15 mouse cellular contexts compared by ENCODE assay signal in genomic region chr12:83473987-83474600, GRCm38 (mm10). TPM values are rescaled to one million over a fixed set of nuclear protein-coding genes. Genes with fewer than 3 reads are reported as not detected.
DNase-seq lines count a peak whose midpoint lies in the region; ATAC-seq and TF ChIP-seq lines count a peak whose summit lies in the region.
"Had no signal": no experiment of that assay in that cellular context is flagged by ENCODE, and none has a peak within 500 bp of the region (broad histone marks: within the 10 kb centered on the region; RNA-seq: fewer than 3 reads in every experiment).

No protein-coding gene starts in this region.

- 47% methylated on average over 5 of the region's 5 CpGs for WGBS in midbrain, embryonic 10.5 days
- 44% methylated on average over 5 of the region's 5 CpGs for WGBS in midbrain, postnatal 0 days
- WGBS in liver, embryonic 11.5 days: 49% methylated on average over 5 of the region's 5 CpGs

- H3K36me3 ChIP-seq in midbrain, embryonic 10.5 days: no peaks in the 10 kb centered on the region
- H3K36me3 ChIP-seq in midbrain, postnatal 0 days (ENCODE audit: insufficient read depth, low read length): no peaks in the 10 kb centered on the region
- no peaks in the 10 kb centered on the region for H3K36me3 ChIP-seq in liver, embryonic 11.5 days (ENCODE audit: control insufficient read depth, insufficient read depth, low read length)
- H3K36me3 ChIP-seq: limb, embryonic 10.5 days had no signal

- no peaks in the 10 kb centered on the region for H3K9me3 ChIP-seq in midbrain, embryonic 10.5 days (replicated peaks)
- no peaks in the 10 kb centered on the region for H3K9me3 ChIP-seq in midbrain, postnatal 0 days (ENCODE audit: low read length)
- H3K9me3 ChIP-seq in liver, embryonic 11.5 days (ENCODE audit: control insufficient read depth, low read length): no peaks in the 10 kb centered on the region
- H3K9me3 ChIP-seq: limb, embryonic 10.5 days had no signal

- intact Hi-C loops in gastrocnemius, adult 2 months (cut with DNase I): no loop called here
- intact Hi-C loops in gastrocnemius, postnatal 14 days (cut with DNase I; ENCODE audit: low total_unique reads): no loop called here

- no peak overlapping the region for H3K9ac ChIP-seq in midbrain, postnatal 0 days (replicated peaks; ENCODE audit: low read length, poor library complexity, severe bottlenecking)
- no peak overlapping the region for H3K9ac ChIP-seq in liver, embryonic 11.5 days (ENCODE audit: low read depth, low read length)

- H3K4me1 ChIP-seq in midbrain, embryonic 10.5 days: peaks cover 53% of the 10 kb centered on the region
- 0 out of 2 replicates have a peak, but pooled peaks cover 2% of the 10 kb centered on the region for H3K4me1 ChIP-seq in midbrain, postnatal 0 days (ENCODE audit: insufficient read depth, low read length)
- peaks cover 17% of the 10 kb centered on the region for H3K4me1 ChIP-seq in liver, embryonic 11.5 days (replicated peaks; ENCODE audit: control insufficient read depth, insufficient read depth, low read length)

- no peak overlapping the region for H3K4me2 ChIP-seq in midbrain, postnatal 0 days (ENCODE audit: low read depth, low read length, poor library complexity, severe bottlenecking)
- H3K4me2 ChIP-seq in liver, embryonic 11.5 days: peak overlapping the region; percentile 29

- no peak for TF ChIP-seq CTCF in gastrocnemius, adult 2 months (IDR thresholded peaks at IDR 0.05)
- no peak for TF ChIP-seq CTCF in midbrain, postnatal 0 days (IDR thresholded peaks at IDR 0.05)

- H3K4me3 ChIP-seq in gastrocnemius, adult 2 months: peak overlapping the region; percentile 51
- H3K4me3 ChIP-seq in midbrain, embryonic 10.5 days: no peak overlapping the region
- H3K4me3 ChIP-seq in midbrain, postnatal 0 days (ENCODE audit: low read depth, low read length): no peak overlapping the region
- no peak overlapping the region for H3K4me3 ChIP-seq in liver, embryonic 11.5 days (ENCODE audit: low read depth, low read length)
- H3K4me3 ChIP-seq: limb, embryonic 10.5 days had no signal

- H3K27me3 ChIP-seq in midbrain, embryonic 10.5 days (ENCODE audit: low read depth, poor library complexity, severe bottlenecking): peaks cover 25% of the 10 kb centered on the region
- H3K27me3 ChIP-seq in midbrain, postnatal 0 days (ENCODE audit: insufficient read depth, low read length): no peaks in the 10 kb centered on the region
- no peaks in the 10 kb centered on the region for H3K27me3 ChIP-seq in liver, embryonic 11.5 days (replicated peaks; ENCODE audit: control insufficient read depth, insufficient read depth, low read length)

- DNase-seq in gastrocnemius, adult 2 months: peak; percentile 55
- no peak for DNase-seq in gastrocnemius, postnatal 14 days
- DNase-seq in midbrain, embryonic 10.5 days (ENCODE audit: low spot score): peak; percentile 34
- no peak for DNase-seq in midbrain, postnatal 0 days (ENCODE audit: low spot score)
- DNase-seq in liver, embryonic 11.5 days (ENCODE audit: low spot score): no peak
- no peak for DNase-seq in adrenal gland, adult 18-20 months (ENCODE audit: low spot score in 2 of 2)
- DNase-seq in testis, postnatal 10 days (ENCODE audit: low spot score): no peak
- DNase-seq in frontal cortex, postnatal 36 days (ENCODE audit: low spot score in 2 of 2): no peak
- DNase-seq: cerebellum, adult 9-10 months; kidney, adult 11 months; kidney, postnatal 25 days; layer of hippocampus, postnatal 36 days had no signal

- peak overlapping the region; percentile 88 for H3K27ac ChIP-seq in gastrocnemius, adult 2 months
- 0 out of 2 replicates have a peak overlapping the region, but pooled peaks have one; percentile 6 for H3K27ac ChIP-seq in midbrain, embryonic 10.5 days (replicated peaks)
- H3K27ac ChIP-seq in midbrain, postnatal 0 days (ENCODE audit: low read depth, low read length): no peak overlapping the region
- 0 out of 2 replicates have a peak overlapping the region, but pooled peaks have one; percentile 16 for H3K27ac ChIP-seq in liver, embryonic 11.5 days (ENCODE audit: low read depth, low read length)
- H3K27ac ChIP-seq: limb, embryonic 10.5 days had no signal

- no peak for ATAC-seq in midbrain, postnatal 0 days (ENCODE audit: low FRiP score)
- ATAC-seq in liver, embryonic 11.5 days (replicated peaks; ENCODE audit: low FRiP score): no peak
- ATAC-seq: lung, postnatal 0 days; Patski had no signal

RNA-seq across cellular contexts. Expression of gene Dpf3, which starts 13.4 kb away (rescaled TPM):
- 10 to 100 TPM; 22.5 to 26.3 TPM for total RNA-seq in gastrocnemius, adult 2 months (2021)
- total RNA-seq in gastrocnemius, postnatal 14 days (2021): 10 to 100 TPM; 18.7 to 19.5 TPM
- 6.4 and 9.5 TPM in 2 replicates for polyA plus RNA-seq in midbrain, embryonic 10.5 days (2016; fragmentation: Nextera tagmentation; extraction: Ambion mirVana)
- total RNA-seq in midbrain, postnatal 0 days (2014; rRNA removed): 31.7 and 35.9 TPM in 2 replicates
- 10.3 and 14.3 TPM in 2 replicates for polyA plus RNA-seq in midbrain, postnatal 0 days (2015; fragmentation: Nextera tagmentation; extraction: Ambion mirVana)
- 13.0 and 14.6 TPM in 2 replicates for polyA plus RNA-seq in liver, embryonic 11.5 days (2014; fragmentation: Nextera tagmentation; extraction: Ambion mirVana)
- 1 to 10 TPM; 7.3 to 7.7 TPM for total RNA-seq in adrenal gland, adult 18-20 months (2021)

RNA-seq across cellular contexts. Expression of gene Dcaf4, which starts 46.2 kb away (rescaled TPM):
- 10 to 100 TPM; 18.0 to 24.5 TPM for total RNA-seq in gastrocnemius, adult 2 months (2021)
- 10 to 100 TPM; 21.2 to 25.8 TPM for total RNA-seq in gastrocnemius, postnatal 14 days (2021)
- polyA plus RNA-seq in midbrain, embryonic 10.5 days (2016; fragmentation: Nextera tagmentation; extraction: Ambion mirVana): 23.6 and 23.8 TPM in 2 replicates
- total RNA-seq in midbrain, postnatal 0 days (2014; rRNA removed): 38.4 and 48.7 TPM in 2 replicates
- polyA plus RNA-seq in midbrain, postnatal 0 days (2015; fragmentation: Nextera tagmentation; extraction: Ambion mirVana): 40.8 and 41.9 TPM in 2 replicates
- 29.9 and 32.7 TPM in 2 replicates for polyA plus RNA-seq in liver, embryonic 11.5 days (2014; fragmentation: Nextera tagmentation; extraction: Ambion mirVana)
- 10 to 100 TPM; 28.5 to 36.1 TPM for total RNA-seq in adrenal gland, adult 18-20 months (2021)

Comparison
In these comparisons a context has a peak if more than half of its experiments do, and no peak if none do; other contexts are left out.
1. DNase-seq: peak in gastrocnemius, adult 2 months (single experiment) and midbrain, embryonic 10.5 days (single experiment); none in gastrocnemius, postnatal 14 days (single experiment), midbrain, postnatal 0 days (single experiment), liver, embryonic 11.5 days (single experiment), adrenal gland, adult 18-20 months (0 of 2), testis, postnatal 10 days (single experiment) and frontal cortex, postnatal 36 days (0 of 2).